Mouse (Mus musculus) hindbrain, embryonic 12.5 days (tissue): ENCODE results near the gene Il4. TPM values are rescaled to one million over a fixed set of nuclear protein-coding genes. Genes with fewer than 3 reads are reported as not detected.

Experiments
- ATAC-seq: fragments of 200-750 bp; cut with Nextera tagmentation; 2 replicates; pipeline ENCODE4 v1.8.0; 2017; ENCODE audit warnings: moderate TSS enrichment; ENCODE audit not compliant: low FRiP score
- H3K27ac ChIP-seq: fragments of 300-500 bp; sonication (generic); 2 replicates; pipeline ENCODE4 v1.5.1; 2016; ENCODE audit warnings: mild to moderate bottlenecking
- H3K27me3 ChIP-seq: fragments of 300-500 bp; sonication (generic); 2 replicates; pipeline ENCODE4 v1.6.1; 2016; ENCODE audit warnings: mild to moderate bottlenecking
- H3K36me3 ChIP-seq: fragments of 300-500 bp; sonication (generic); 2 replicates; pipeline ENCODE4 v1.6.1; 2016; ENCODE audit warnings: mild to moderate bottlenecking
- H3K4me1 ChIP-seq: fragments of 300-500 bp; sonication (generic); 2 replicates; pipeline ENCODE4 v1.6.1; 2016
- H3K4me2 ChIP-seq: fragments of 300-500 bp; sonication (generic); replicated peaks from 2 replicates; pipeline ENCODE4 v1.6.1; 2016; ENCODE audit warnings: mild to moderate bottlenecking
- H3K4me3 ChIP-seq: fragments of 300-500 bp; sonication (generic); 2 replicates; pipeline ENCODE4 v1.5.1; 2016; ENCODE audit warnings: mild to moderate bottlenecking
- H3K9ac ChIP-seq: fragments of 300-500 bp; sonication (generic); 2 replicates; pipeline ENCODE4 v1.6.1; 2016; ENCODE audit warnings: mild to moderate bottlenecking, moderate library complexity
- H3K9me3 ChIP-seq: fragments of 300-500 bp; sonication (generic); replicated peaks from 2 replicates; pipeline ENCODE4 v1.6.1; 2016; ENCODE audit warnings: mild to moderate bottlenecking
- WGBS: fragments of 180-500 bp; shearing (Covaris S2); methylation state at CpG from one replicate; pipeline ENCODE4 v1.1.7; 2016; 5-methylcytosine and 5-hydroxymethylcytosine counted together
- polyA plus RNA-seq: library from polyadenylated mRNA; unstranded; fragments of >200 nt; fragmentation: Nextera tagmentation; extraction: Ambion mirVana; gene quantifications from 2 replicates; pipeline ENCODE4 v1.2.1, GENCODE M21; 2016

Gene Il4
- 1.8 and 2.3 TPM in 2 replicates for polyA plus RNA-seq

- Histone ChIP-seq H3K27ac (no peak within 1 kb of the TSS), H3K4me1 (no peaks in the 10 kb centered on the region), H3K4me2 (no peak within 1 kb of the TSS), H3K27me3 (no peaks in the 10 kb centered on the region), H3K4me3 (no peak within 1 kb of the TSS), H3K9ac (no peak within 1 kb of the TSS), H3K36me3 (no peaks in the 10 kb centered on the region), H3K9me3 (0 out of 2 replicates have a peak, but pooled peaks cover 1% of the 10 kb centered on the region)
- WGBS: 84% methylated on average over 7 of the region's 7 CpGs
- ATAC-seq: no peak
Observed at GRCm38 (mm10) chr11:53618619-53619198, at the start of gene Il4. Gene Il4, minus strand, starts transcription at chr11:53618669.

GRCm38 (mm10) chr11:53664091-53664490 is 45.6 kb upstream of the Il4 start:
- 87% methylated on average over 5 of the region's 5 CpGs for WGBS
- Histone ChIP-seq H3K4me3 (no peak overlapping the region), H3K9ac (no peak overlapping the region), H3K9me3 (no peaks in the 10 kb centered on the region), H3K27me3 (no peaks in the 10 kb centered on the region), H3K27ac (no peak overlapping the region), H3K4me1 (no peaks in the 10 kb centered on the region), H3K4me2 (no peak overlapping the region), H3K36me3 (peaks cover 18% of the 10 kb centered on the region)
- ATAC-seq: no peak

- Histone ChIP-seq H3K4me1 (no peaks in the 10 kb centered on the region), H3K4me3 (no peak overlapping the region), H3K4me2 (no peak overlapping the region), H3K27me3 (no peaks in the 10 kb centered on the region), H3K27ac (no peak overlapping the region), H3K36me3 (peaks cover 18% of the 10 kb centered on the region), H3K9ac (no peak overlapping the region), H3K9me3 (no peaks in the 10 kb centered on the region)
- ATAC-seq: no peak
- 83% methylated on average over 14 of the region's 14 CpGs for WGBS
Observed at GRCm38 (mm10) chr11:53662794-53663674, 44.6 kb upstream of the Il4 start.

DNA sequence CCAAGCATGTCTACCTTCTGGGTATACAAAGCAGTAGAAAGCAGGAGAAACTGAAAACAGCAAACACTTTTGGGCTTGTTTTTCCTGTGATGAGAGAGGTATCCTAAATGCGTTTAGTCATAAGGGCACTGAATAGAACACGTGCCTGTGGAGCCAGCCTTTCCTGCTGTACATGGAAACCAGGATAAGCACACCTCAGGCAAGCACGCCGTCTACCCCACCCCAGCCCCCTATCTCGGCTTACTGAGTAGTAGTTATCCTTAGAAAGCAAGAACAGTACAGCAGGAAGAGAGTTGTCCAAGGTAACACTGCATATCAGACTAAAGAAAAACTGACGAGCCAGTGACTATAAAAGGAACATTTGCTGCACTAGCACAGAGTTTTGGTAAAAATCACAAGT is 39.4 kb upstream of the Il4 start:
- no peaks in the 10 kb centered on the region for H3K27me3 ChIP-seq
- H3K4me2 ChIP-seq: no peak overlapping the region
- ATAC-seq: no peak
- H3K9ac ChIP-seq: no peak overlapping the region
- H3K4me1 ChIP-seq: no peaks in the 10 kb centered on the region
- WGBS: 91% methylated on average over 6 of the region's 6 CpGs
- no peaks in the 10 kb centered on the region for H3K9me3 ChIP-seq
- H3K4me3 ChIP-seq: no peak overlapping the region
- no peak overlapping the region for H3K27ac ChIP-seq
- peaks cover 6% of the 10 kb centered on the region; the same call in 1 of the 2 replicates for H3K36me3 ChIP-seq

- no peak overlapping the region for H3K9ac ChIP-seq
- peaks cover 6% of the 10 kb centered on the region; the same call in 1 of the 2 replicates for H3K36me3 ChIP-seq
- ATAC-seq: no peak
- WGBS: 88% methylated on average over 8 of the region's 8 CpGs
- H3K4me2 ChIP-seq: no peak overlapping the region
- no peaks in the 10 kb centered on the region for H3K27me3 ChIP-seq
- no peak overlapping the region for H3K27ac ChIP-seq
- H3K9me3 ChIP-seq: no peaks in the 10 kb centered on the region
- no peaks in the 10 kb centered on the region for H3K4me1 ChIP-seq
- H3K4me3 ChIP-seq: no peak overlapping the region
Observed at GRCm38 (mm10) chr11:53657381-53657780, 38.9 kb upstream of the Il4 start.

DNA sequence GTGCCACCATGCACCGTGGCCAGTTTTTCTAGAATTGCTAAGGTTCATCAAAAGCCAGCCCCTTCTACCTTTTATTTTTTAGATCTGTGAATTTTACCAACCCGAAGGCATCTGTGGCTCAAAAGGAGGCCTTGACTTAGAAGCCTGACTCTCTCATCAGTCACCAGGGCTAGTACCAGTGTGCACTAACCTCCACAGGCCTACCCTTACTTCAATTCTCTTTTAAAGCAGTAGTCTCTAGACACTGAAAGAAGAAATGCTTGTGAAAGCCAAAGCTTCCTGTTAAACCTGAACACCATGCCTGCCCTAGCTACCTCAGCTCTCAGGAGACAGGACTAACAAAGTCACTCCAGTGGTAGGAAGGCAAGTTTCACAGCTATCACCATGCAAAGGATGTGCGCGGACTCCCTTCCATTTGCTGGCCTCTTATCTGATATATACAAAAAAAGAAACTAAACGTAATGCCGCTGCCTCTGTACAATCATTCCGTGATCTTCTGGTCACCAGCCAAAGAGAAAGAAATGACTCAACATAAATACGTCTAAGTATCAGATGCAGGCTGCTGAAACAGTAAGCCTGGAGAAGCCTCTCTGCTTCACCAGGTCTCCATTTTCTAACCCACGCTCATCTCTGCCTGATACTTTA is 38.2 kb upstream of the Il4 start:
- Histone ChIP-seq H3K27ac (no peak overlapping the region), H3K4me2 (no peak overlapping the region), H3K4me1 (no peaks in the 10 kb centered on the region), H3K36me3 (peaks cover 7% of the 10 kb centered on the region), H3K9me3 (no peaks in the 10 kb centered on the region), H3K4me3 (no peak overlapping the region), H3K9ac (no peak overlapping the region), H3K27me3 (no peaks in the 10 kb centered on the region)
- WGBS: 94% methylated on average over 9 of the region's 9 CpGs
- ATAC-seq: no peak

DNA sequence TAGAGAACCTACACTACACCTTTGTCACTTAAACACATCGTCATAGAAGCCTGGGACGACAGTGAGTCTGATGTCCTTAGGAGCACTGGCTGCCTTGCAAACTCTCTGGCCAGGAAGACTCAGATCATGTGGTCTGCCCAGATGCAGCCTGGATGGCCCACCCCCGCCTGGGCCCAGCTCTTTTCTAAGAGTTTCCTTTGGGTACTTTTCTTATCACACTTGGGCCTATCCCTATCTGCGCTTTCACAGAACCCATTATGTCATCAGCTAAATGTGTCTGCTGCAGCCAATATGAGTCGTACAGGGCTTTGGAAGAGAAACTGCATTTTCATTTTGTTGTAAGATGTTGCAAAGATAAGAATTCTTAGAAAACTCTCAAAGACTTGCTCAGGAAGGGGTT is 36.6 kb upstream of the Il4 start:
- no peaks in the 10 kb centered on the region for H3K27me3 ChIP-seq
- ATAC-seq: no peak
- no peak overlapping the region for H3K27ac ChIP-seq
- H3K9me3 ChIP-seq: no peaks in the 10 kb centered on the region
- no peak overlapping the region for H3K9ac ChIP-seq
- no peak overlapping the region for H3K4me3 ChIP-seq
- H3K4me2 ChIP-seq: no peak overlapping the region
- 95% methylated on average over 5 of the region's 5 CpGs for WGBS
- H3K4me1 ChIP-seq: no peaks in the 10 kb centered on the region
- peaks cover 22% of the 10 kb centered on the region for H3K36me3 ChIP-seq

DNA sequence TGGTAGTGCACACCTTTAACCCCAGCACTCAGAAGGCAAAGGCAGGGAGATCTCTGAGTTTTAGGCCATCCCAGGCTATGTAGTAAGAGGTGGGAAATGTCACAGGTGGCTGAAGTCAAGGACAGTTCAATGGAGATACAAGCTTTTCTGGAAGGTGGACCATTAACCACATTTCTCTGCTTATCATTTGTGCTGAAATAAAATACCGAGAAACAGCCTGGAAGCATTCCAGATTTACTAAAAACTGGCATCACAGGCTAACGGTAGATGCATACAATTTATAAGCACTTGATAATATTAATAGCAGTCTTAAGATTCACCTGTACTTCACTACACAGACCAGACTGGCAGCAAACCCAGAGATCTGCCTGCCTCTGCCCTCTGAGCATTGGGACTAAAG is 34.0 kb upstream of the Il4 start:
- Histone ChIP-seq H3K4me3 (no peak overlapping the region), H3K9ac (no peak overlapping the region), H3K27me3 (no peaks in the 10 kb centered on the region), H3K4me1 (no peaks in the 10 kb centered on the region), H3K4me2 (no peak overlapping the region), H3K27ac (no peak overlapping the region), H3K9me3 (no peaks in the 10 kb centered on the region), H3K36me3 (peaks cover 28% of the 10 kb centered on the region)
- no peak for ATAC-seq
- WGBS: 97% methylated on average over 2 of the region's 2 CpGs

- no peak for ATAC-seq
- H3K4me3 ChIP-seq: no peak overlapping the region
- no peak overlapping the region for H3K9ac ChIP-seq
- H3K4me1 ChIP-seq: no peaks in the 10 kb centered on the region
- no peak overlapping the region for H3K4me2 ChIP-seq
- no peaks in the 10 kb centered on the region for H3K9me3 ChIP-seq
- WGBS: 90% methylated on average over 4 of the region's 4 CpGs
- H3K27me3 ChIP-seq: no peaks in the 10 kb centered on the region
- peaks cover 28% of the 10 kb centered on the region for H3K36me3 ChIP-seq
- no peak overlapping the region for H3K27ac ChIP-seq
Observed at GRCm38 (mm10) chr11:53651441-53651840, 33.0 kb upstream of the Il4 start.

DNA sequence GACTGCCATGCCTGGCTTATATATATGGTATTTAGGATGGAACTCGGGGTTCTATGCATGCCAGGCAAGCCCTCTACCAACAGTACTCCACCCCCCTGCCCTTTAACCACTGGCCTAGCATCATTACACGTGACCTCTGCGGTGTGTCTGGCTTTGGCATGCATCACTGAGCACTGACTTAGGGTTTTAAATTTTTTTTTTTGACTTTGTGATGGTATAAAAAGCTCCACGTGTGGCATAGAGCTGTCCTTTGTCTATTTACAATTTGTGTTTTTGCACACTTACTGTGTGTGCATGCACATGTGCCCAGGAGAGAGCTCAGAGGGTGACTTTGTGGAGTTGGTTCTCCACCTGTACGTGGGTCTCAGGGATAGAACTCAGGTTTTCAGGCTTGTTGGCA is 25.5 kb upstream of the Il4 start:
- Histone ChIP-seq H3K9me3 (no peaks in the 10 kb centered on the region), H3K27ac (no peak overlapping the region), H3K9ac (no peak overlapping the region), H3K27me3 (no peaks in the 10 kb centered on the region), H3K4me3 (no peak overlapping the region), H3K4me1 (no peaks in the 10 kb centered on the region), H3K4me2 (no peak overlapping the region), H3K36me3 (no peaks in the 10 kb centered on the region)
- no peak for ATAC-seq
- 72% methylated on average over 5 of the region's 5 CpGs for WGBS

DNA sequence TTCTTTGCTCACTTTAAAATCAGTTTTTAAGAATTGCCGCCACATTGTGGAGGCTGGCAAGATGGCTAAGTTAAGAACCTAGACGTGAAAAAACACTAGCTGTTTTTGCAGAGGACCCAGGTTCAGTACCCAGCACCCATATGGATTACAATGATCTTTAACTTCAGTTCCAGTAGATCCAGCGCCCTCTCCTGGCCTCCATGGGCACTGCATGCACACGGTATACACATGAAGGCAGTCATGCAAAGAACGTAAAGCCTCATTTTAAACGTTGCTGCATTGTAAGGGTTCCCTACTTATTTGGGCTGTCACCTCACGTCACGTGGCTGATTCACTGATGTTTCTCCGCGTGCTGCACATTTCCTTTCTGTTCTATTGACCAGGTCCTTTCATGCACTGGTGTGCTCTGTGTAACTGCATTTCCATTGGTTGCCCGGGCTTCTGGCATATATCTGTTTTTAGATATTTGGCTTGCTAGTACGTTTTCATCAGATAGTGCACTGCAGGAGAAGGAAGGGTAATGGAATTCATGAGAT is 24.3 kb upstream of the Il4 start:
- Histone ChIP-seq H3K27me3 (peaks cover 1% of the 10 kb centered on the region), H3K36me3 (no peaks in the 10 kb centered on the region), H3K9ac (no peak overlapping the region), H3K4me2 (no peak overlapping the region), H3K4me3 (no peak overlapping the region), H3K9me3 (no peaks in the 10 kb centered on the region), H3K4me1 (no peaks in the 10 kb centered on the region), H3K27ac (no peak overlapping the region)
- ATAC-seq: no peak
- 80% methylated on average over 12 of the region's 12 CpGs for WGBS

- Histone ChIP-seq H3K4me2 (no peak overlapping the region), H3K27me3 (peaks cover 26% of the 10 kb centered on the region), H3K27ac (no peak overlapping the region), H3K9me3 (no peaks in the 10 kb centered on the region), H3K4me1 (peaks cover 17% of the 10 kb centered on the region), H3K4me3 (no peak overlapping the region), H3K9ac (no peak overlapping the region), H3K36me3 (no peaks in the 10 kb centered on the region)
- 79% methylated on average over 10 of the region's 10 CpGs for WGBS
- no peak for ATAC-seq
Observed at GRCm38 (mm10) chr11:53637803-53638260, 19.4 kb upstream of the Il4 start.
